Mouse (Mus musculus): Measurements from ENCODE around the gene Zfp456.
"Not testable (repeated sequence)": the region's sequence is repeated elsewhere in the genome, so short reads cannot be mapped to it uniquely, and the experiment has no call there.

Gene Zfp456

DNA sequence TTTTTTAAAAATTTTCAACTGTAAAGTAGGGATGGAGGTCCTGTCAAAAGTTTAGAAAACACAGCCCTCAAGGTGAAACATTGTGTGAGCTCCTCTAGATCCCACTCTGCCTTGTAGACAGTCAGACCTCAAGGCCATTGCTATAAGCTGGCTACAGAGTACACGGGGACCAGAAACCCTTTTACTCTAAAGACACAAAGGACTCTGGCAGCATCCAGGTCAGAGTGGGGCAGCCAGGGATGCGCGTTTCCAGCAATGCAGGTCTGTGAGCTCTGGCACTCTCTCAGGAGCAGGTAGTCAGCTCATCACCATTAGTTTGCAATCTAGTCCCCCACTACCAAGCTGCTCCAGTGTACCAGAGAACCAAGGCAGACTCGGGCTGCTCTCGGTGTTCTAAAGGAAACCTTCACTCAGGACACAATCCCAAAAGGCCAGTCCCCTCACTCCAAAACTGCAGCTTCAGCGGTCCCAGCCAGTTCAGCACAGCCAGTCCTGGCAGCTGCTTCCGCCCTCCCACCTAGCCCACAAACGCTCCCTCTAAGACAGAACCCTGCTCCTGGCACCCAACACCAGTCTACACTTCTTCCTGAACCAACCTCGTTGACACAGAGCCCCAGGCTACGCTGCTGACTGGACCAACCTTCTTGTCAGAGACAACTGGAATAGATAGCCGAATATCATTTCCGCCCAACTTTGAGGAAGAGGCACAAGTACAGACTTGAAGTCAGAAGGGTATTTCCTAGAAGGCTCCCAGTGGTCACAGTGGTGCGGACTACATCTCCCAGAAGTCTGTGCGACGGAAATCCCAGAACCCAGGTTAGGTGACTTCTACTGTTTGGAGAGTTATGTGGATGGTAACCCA lies at the start of gene Zfp456, which contains the start of gene Gm28041:
Gene Zfp456 (minus strand): TSS at position 761 of the 862 bp plus-strand sequence.
Gene Gm28041 (minus strand): TSS at position 684 of the 862 bp plus-strand sequence.
- DNase-seq, result peak; percentile 79

DNA sequence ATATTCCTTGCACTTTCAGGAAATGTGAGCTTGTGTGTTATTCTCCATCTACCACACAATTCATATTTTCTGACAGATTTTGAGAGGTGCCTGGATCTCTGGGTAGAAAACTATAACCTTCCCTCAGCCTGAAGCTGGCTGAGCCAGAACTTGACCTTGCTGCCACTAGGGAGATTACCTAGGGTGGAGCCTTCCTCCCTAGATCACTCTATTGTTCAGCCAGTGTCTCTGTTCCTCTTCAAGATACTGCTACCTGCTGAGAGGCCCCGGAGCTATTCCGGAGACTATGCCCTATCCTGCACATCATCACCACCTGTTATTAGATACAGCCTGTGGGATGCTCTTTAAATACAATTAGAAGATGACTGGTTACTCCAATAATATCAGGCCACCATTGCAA lies 46.9 kb upstream of the Zfp456 start:
- DNase-seq, result not testable (repeated sequence)

DNA sequence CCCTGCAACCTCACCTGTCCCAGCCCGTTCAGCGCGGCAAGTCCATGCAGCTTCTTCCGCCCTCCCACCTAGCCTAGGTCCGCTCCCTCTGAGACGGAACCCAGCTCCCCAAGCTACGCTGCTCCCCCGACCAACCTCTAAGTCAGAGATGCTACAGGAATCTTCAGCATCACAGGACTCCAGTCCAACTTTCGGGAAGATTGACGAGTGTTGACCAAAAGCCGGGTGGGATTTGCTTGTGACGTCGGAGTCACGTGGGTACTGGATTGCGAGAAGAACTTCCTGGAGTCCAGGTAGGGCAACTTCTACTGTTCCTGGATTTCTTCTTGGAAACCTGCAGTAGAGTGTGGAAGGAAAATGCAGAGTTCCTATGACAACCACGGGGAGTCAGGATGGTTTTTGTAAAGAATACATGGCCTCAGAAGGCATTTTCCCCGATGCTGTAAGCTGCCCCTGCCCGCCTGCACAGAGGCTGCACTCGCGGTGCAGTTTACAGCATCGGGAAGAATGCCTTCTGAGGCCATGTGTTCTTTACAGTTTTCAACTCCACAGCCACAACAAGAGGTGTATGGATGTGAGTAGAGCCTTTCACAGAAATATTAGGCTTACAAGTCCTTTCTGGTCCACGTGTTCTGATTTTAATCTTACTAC lies 45.7 kb upstream of the Zfp456 start, which contains the start of gene Zfp459:
Gene Zfp459 (minus strand): TSS at position 212 of the 651 bp plus-strand sequence.
- peak; percentile 36 for DNase-seq

DNA sequence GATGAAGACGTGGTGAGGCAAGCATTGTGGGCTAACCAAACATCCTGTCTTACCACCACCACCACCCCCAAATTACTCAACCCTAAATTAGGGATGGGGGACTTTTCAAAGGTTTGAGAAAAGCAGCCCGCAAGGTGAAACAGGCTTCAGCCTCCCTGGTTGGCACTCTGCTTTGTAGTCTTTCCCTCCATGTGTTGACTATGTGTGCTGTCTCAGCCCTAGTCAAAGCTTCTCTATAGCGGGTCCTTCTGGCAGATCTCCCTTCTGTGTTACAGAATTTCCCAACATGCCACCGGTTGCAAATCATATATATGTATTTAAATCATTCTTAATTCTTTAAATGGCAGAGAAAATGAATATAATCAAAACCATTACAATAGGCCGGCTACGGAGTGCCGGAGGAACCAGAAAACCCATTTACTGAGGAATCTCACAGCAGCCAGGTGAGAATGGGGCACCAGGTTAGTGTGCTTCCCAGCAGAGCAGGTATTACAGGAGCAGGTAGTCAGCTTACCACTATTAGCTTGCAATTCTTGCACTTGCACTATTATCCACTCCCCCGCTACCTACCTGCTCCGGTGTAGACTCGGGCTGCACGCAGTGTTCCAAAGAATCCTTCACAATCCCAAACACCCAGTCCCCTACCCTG lies 45.1 kb upstream of the Zfp456 start:
- no peak for DNase-seq

DNA sequence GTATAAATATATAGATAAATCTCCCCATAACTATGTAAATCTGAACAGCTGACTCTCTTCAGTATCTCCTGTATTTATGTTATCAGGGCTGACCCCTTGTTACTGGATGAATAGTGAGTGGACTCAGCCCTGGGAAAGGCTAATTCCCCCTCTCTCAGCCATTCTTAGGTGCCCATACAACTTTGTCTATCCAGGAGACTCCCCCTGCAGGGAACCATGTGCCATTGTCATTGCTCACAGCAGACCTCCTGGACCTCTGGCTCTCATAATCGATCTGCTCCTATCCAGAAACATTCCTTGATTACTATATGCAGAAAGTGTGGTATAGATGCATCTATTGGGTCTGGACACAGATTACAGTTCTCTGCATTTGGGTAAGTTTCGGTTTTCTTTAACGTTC lies 41.2 kb upstream of the Zfp456 start:
- no peak for DNase-seq

DNA sequence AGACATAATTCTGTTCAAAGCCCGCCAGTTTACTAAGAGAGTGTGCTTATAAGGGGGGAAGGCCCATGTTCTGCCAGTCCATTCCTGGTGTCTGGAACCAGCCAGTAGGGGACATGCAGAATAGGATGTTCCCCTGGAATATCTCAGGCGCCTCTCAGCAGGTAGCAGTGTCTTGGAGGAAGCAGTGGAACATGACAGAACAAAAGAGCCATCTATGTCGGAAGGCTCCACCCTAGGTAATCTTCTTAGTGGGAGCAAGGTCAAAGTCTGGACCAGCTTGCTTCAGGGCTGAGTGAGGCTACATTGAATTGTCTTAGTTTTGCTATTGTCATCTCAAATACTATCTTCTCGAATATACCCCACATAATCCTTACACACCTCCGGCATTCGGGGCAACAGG lies 40.1 kb upstream of the Zfp456 start:
- no peak for DNase-seq

DNA sequence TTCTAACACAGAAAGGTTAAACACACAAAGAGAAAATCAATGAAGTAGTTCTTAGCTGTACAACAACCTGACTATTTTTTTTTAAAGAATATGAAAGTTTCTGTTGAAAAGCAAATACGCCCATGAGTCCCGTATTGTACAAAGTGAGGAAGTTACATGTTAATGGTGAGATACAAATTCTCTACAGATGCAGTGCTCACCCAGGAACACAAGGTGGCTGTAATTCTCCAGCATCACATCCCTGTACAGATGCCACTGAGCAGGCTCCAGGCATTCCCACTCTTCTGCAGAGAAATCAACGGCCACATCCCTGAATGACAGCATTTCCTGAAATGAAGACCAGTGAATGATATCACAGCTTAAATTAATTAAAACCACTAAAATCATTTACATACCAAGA lies 38.0 kb upstream of the Zfp456 start:
- DNase-seq, result not testable (repeated sequence)

DNA sequence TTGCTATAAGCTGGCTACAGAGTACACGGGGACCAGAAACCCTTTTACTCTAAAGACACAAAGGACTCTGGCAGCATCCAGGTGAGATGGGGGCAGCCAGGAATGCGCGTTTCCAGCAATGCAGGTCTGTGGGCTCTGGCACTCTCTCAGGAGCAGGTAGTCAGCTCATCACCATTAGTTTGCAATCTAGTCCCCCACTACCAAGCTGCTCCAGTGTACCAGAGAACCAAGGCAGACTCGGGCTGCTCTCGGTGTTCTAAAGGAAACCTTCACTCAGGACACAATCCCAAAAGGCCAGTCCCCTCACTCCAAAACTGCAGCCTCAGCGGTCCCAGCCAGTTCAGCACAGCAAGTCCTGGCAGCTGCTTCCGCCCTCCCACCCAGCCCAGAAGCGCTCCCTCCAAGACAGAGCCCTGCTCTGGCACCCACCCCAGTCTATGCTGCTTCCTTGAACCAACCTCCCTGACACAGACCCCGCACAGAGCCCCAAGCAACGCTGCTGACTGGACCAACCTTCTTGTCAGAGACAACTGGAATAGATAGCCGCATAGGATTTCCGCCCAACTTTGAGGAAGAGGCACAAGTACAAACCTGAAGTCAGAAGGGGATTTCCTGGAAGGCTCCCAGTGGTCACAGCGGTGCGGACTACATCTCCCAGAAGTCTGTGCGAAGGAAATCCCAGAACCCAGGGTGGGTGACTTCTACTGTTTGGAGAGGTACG lies 23.7 kb upstream of the Zfp456 start, which contains the start of gene Zfp429:
Gene Zfp429 (minus strand): TSS at position 637 of the 721 bp plus-strand sequence.
- DNase-seq, result peak; percentile 82

DNA sequence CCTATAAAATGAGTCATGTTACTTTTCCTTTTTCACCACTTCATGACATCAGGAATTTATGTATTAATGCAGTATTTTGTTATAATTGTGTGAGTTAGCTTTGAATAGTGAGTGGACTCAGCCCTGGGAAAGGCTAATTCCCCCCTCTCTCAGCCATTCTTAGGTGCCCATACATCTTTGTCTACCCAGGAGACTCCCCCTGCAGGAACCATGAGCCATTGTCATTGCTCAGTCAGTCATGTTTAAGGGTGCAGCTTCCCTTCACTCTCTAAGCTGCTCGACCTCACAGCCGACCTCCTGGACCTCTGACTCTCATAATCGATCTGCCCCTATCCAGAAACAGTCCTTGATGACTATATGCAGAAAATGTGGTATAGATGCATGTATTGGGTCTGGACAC lies 645 bp upstream of the Zfp456 start:
- not testable (repeated sequence) for DNase-seq

DNA sequence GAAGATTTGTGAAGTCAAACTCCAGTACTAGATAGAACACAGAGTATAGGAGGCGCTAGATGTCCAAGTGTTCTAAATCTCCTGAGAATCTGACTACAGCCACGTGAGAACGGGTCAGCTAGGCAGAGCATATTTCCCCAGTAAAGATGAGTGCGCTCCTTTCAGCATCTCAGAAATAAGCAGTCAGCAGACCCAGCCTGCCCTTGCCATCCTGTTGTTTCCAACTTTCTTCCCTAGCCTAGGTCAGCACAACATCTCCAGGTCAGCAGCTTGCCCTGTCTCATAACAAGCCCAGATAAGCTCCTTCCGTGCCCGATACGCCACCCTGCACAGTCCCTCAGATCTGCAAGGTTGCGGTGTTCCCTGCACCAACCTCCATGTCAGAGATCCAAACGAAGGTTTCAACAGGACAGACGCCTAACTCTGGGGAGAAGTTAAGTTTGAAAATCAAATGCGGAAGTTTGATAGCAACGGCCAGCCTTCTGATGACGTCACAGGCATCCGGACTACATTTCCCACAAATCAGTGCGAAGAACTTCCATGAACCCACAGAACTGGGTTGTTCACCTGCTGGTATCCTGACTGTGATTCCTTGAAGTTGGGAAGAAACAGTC lies 15.4 kb downstream of the Zfp456 start, which contains the start of the genes Gm28044 and Zfp953:
Gene Gm28044 (minus strand): TSS at position 406 of the 614 bp plus-strand sequence.
Gene Zfp953 (minus strand): TSS at position 475 of the 614 bp plus-strand sequence.
- DNase-seq, result peak; percentile 94

DNA sequence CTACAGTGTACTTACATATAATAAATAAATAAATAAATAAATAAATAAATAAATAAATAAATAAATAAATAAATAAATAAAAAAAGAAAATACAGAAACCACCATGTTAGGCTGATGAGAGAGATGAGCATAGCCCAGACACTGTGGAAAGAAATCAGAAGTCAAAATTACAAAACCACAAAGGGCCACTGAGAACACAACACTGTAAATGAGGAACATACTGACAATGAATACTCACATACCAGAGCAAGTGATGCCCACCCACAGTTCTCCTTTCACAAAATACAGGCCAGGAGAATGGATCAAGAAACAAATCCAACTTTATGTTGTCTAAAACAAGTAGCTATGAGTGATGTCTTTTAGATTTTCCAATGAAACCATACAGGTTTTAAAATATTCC lies 23.8 kb downstream of the Zfp456 start:
- DNase-seq, result no peak

DNA sequence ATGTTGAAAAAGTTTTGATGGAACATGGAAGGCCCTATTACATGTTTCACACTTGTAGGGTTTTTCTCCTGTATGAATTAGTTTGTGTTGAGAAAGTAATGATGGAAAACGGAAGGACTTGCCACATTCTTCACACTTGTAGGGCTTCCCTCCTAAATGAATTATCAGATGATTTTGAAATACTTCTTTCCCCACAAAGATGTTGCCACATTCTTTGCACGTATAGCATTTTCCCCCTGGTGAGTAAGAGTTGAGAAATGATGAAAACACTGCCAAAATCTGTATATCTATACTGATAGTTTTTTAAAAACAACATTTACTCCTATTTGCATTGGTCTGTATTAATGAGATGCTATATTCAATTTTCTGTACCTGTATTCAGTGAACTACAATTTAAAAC lies 32.2 kb downstream of the Zfp456 start:
- DNase-seq, result no peak

DNA sequence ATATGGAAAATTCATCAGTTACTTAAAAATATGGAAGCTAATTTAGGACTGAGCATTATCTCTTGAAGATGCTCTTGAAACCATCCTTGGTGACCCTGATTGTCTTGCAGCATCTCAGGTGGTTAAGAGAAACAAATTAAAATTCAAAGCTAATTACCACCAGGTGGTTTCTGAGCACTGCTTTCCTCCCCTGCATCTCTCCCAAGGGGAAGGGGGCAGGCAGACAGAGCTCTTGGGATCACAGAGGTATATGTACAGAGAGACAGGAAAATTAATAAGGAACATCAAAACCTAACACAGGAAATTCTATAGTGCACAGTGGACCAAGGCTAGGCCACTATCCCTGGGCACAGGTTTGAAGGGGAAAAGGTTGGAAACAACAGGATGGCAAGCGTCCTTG lies 42.7 kb downstream of the Zfp456 start:
- no peak for DNase-seq

DNA sequence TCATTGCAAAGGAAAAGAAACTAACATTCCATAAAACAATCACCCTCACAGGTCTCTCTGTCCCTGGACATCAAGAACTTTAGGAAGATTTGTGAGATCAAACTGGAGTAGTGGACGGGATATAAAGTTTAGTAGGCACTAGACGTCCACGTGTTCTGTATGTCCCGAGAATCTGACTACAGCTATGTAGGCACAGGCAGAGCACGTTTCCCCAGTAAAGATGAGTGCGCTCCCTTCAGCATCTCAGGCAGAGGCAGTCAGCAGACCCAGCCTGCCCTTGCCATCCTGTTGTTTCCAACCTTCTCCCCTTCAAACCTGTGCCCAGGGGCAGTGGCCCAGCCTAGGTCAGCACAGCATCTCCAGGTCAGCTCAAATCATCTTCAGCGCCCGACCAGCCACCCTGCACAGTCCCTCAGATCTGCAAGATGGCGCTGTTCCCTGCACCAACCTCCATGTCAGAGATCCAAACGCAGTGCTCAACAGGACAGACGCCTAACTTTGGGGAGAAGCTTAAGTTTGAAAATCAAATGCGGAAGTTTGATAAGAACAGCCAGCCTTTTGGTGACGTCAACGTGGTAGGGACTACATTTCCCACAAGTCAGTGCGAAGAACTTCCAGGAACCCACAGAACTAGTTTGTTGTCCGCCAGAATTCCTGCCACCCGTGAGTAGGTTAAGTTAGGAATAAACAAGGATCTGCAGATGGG lies 43.4 kb downstream of the Zfp456 start, which contains the start of gene Zfp595:
Gene Zfp595 (minus strand): TSS at position 552 of the 706 bp plus-strand sequence.
- peak; percentile 94 for DNase-seq
